Mouse (Mus musculus) CH12.LX (cell line): Measurements from ENCODE around the gene Fbxo11.
"Not testable (repeated sequence)": the region's sequence is repeated elsewhere in the genome, so short reads cannot be mapped to it uniquely, and the experiment has no call there.

Experiments
- CHD2 ChIP-seq: IDR thresholded peaks from 2 replicates; pipeline ENCODE4 v1.6.1; 2011; ENCODE audit warnings: low read length, improper control_type of control experiment
- CTCF ChIP-seq, 2 experiments: IDR thresholded peaks in 1 of 2; conservative IDR thresholded peaks in 1 of 2; 2 replicates each; pipeline ENCODE4 v1.5.1; 2011 to 2012; ENCODE audit warnings: low read depth in 2 of 2, low read length in 2 of 2, improper control_type of control experiment in 1 of 2, inconsistent platforms in 1 of 2, mild to moderate bottlenecking in 1 of 2, moderate library complexity in 1 of 2
- HCFC1 ChIP-seq: IDR thresholded peaks from 2 replicates; pipeline ENCODE4 v1.6.1; 2012; ENCODE audit warnings: low read depth, mild to moderate bottlenecking, inconsistent platforms, low read length, improper control_type of control experiment
- MEF2A ChIP-seq: IDR thresholded peaks from 2 replicates; pipeline ENCODE4 v1.6.1; 2014; ENCODE audit warnings: low read depth, mild to moderate bottlenecking, inconsistent platforms, low read length, improper control_type of control experiment, borderline replicate concordance
- TBP ChIP-seq: conservative IDR thresholded peaks from 2 replicates; pipeline ENCODE4 v1.6.1; 2011; ENCODE audit warnings: low read depth, low read length, improper control_type of control experiment
- ZC3H11A ChIP-seq: IDR thresholded peaks from 2 replicates; pipeline ENCODE4 v1.6.1; 2012; ENCODE audit warnings: low read depth, mild to moderate bottlenecking, inconsistent platforms, low read length, improper control_type of control experiment
- ZNF384 ChIP-seq: IDR thresholded peaks from 2 replicates; pipeline ENCODE4 v1.6.1; 2012; ENCODE audit warnings: low read depth, low read length, improper control_type of control experiment, inconsistent platforms

- TF ChIP-seq MEF2A; HCFC1; CTCF (conservative IDR thresholded peaks at IDR 0.05 in 1 of 2, IDR thresholded peaks at IDR 0.05 in 1 of 2; ENCODE audit: low read depth in 2 of 2, low read length in 2 of 2); CHD2; ZNF384; ZC3H11A; TBP: not testable (repeated sequence)
These were observed 96.6 kb downstream of the Fbxo11 start for GRCm38 (mm10) chr17:87968483-87968926.
